Mouse (Mus musculus): ENCODE data around the gene Prkci.

GRCm38 (mm10) chr3:31027718-31028117, 32.2 kb downstream of the Prkci start:
- TF ChIP-seq POLR2A (IDR thresholded peaks at IDR 0.05; ENCODE audit: insufficient read length, low read depth) (no peak), MAX (IDR thresholded peaks at IDR 0.05; ENCODE audit: low read depth) (no peak), USF1 (IDR thresholded peaks at IDR 0.05; ENCODE audit: low read depth) (no peak), POLR2AphosphoS2 (IDR thresholded peaks at IDR 0.05; ENCODE audit: insufficient read length, low read depth) (no peak), MYOD1 (IDR thresholded peaks at IDR 0.05; ENCODE audit: control insufficient read depth in 1 of 3, insufficient read length in 2 of 3, low read depth in 2 of 3) (no peak), TCF3 (IDR thresholded peaks at IDR 0.05; ENCODE audit: insufficient read length, low read depth) (no peak), MYOG (IDR thresholded peaks at IDR 0.05; ENCODE audit: control insufficient read depth in 1 of 3, insufficient read depth in 1 of 3, insufficient read length in 2 of 3, low read depth in 2 of 3) (no peak), E2F4 (IDR thresholded peaks at IDR 0.05; ENCODE audit: insufficient read depth) (no peak), SRF (IDR thresholded peaks at IDR 0.05; ENCODE audit: control insufficient read depth, insufficient read length, low read depth) (no peak), CEBPB (IDR thresholded peaks at IDR 0.05; ENCODE audit: insufficient read depth, poor library complexity, severe bottlenecking) (no peak), REST (IDR thresholded peaks at IDR 0.05; ENCODE audit: insufficient read depth, insufficient read length) (no peak)
